Mouse (Mus musculus) spleen, adult 12 weeks (tissue): Measurements from ENCODE around the gene P2rx3.
A peak's percentile ranks its signal among the peaks of the same experiment; 100 is the strongest.

Experiments used
- DNase-seq: peaks from one replicate; pipeline ENCODE4 v3.0.0; 2022; ENCODE audit warnings: low spot score

Gene P2rx3

GRCm38 (mm10) chr2:85037047-85038026 lies at the start of gene P2rx3, which contains the start of gene Ssrp1:
TSS of gene P2rx3 (minus strand) at chr2:85037462.
TSS of gene Ssrp1 (plus strand) at chr2:85037234.
- DNase-seq = peak; percentile 85

- no peak for DNase-seq
Observed at GRCm38 (mm10) chr2:85073751-85074150, 36.5 kb upstream of the P2rx3 start.

- no peak for DNase-seq
Observed at GRCm38 (mm10) chr2:85071921-85072320, 34.7 kb upstream of the P2rx3 start.

DNA sequence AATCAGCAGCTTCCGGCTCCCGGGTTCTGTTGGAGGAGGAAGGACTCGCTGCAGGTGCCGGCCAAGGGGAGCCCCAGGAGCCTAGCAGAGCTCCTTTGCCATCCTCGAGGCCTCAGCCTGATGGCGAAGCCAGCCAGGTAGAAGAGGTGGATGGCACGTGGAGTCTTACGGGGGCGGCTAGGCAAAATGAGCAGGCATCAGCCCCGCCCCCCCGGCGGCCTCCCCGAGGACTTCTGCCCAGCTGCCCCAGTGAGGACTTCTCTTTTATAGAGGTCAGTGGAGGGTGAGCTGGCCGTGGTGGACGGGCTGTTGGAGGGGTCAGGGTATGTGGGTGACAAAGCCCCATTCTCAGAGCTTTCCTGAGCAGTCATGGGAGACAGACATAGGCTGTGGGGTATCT lies 32.8 kb upstream of the P2rx3 start:
- DNase-seq = no peak

- no peak for DNase-seq
Observed at GRCm38 (mm10) chr2:85068626-85069025, 31.4 kb upstream of the P2rx3 start.

DNA sequence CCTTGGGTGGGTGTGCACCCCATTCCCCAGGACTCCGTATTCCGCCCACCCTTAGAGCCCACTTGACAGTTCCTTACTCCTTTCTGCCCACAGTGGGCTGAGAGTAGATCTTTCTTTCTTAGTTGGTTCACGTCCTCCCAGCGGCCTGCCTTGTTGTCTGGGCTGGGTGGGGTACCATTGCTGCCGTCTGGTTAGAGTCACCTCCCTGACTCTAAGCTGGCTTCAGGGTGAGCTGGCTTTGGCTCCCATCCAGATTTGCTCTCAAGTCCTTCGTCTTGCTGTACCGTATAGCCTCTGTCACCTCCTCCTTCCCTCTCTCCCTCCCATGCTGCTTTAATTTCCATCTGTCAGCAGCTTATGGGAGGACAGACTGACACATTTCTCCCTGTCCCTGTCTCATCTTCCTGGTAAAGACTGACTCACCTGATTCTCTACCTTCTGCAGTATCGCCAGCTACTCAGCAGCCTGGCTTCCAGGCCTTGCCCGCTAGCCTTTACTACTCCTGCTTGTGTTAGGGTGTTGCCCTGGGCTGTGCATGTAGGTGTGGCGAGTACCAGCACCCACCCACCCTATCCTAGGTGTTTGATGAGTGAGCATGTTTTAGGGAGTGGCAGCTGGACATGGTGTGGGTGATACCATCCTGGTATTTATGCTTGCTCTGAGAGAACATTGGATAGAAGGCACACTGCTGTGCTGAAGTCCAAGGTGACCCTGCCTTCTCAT lies 30.8 kb upstream of the P2rx3 start:
- no peak for DNase-seq

DNA sequence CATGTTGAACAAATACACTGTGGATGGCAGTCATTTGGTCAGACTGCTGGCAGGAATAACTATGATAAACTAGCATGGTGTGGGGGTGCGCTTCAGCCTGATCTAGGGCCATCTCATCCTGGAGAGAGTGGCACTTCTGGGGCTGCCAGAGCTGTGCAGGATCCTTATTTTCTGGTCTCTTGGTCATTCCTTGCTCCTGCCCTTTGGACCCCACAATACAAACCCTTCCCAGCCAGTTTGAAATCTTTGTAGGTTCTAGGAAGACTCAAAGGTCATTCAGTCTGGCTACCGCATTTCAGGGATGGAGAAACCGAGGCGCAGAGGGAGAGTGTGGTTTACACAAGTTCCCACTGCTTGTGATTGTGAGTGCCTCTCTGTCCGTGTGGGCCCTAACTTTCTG lies 29.7 kb upstream of the P2rx3 start:
- DNase-seq = no peak

GRCm38 (mm10) chr2:85065141-85065875 lies 28.0 kb upstream of the P2rx3 start:
- DNase-seq = no peak

DNA sequence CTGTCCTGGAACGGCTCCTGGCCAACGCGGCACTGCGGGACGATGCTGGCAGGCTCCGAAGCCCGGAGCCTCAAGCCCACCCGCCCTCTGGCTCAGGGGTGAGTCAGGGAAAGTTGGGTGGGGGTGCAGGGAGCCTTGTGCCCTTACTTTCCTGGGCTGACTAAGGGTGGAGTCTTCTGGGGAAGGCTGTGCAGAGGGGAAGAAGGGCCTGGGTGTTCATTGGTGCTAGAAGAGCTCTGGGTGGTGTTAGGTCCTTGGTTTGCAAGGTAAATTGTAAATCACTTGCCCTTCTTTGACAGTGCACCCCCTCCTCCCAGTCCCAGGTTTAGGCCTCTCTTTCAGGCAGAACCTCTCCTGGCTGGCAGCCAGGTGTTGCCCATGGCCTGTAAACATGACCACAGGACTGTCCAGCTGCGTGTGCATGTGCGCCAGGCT lies 23.9 kb upstream of the P2rx3 start:
- no peak for DNase-seq

DNA sequence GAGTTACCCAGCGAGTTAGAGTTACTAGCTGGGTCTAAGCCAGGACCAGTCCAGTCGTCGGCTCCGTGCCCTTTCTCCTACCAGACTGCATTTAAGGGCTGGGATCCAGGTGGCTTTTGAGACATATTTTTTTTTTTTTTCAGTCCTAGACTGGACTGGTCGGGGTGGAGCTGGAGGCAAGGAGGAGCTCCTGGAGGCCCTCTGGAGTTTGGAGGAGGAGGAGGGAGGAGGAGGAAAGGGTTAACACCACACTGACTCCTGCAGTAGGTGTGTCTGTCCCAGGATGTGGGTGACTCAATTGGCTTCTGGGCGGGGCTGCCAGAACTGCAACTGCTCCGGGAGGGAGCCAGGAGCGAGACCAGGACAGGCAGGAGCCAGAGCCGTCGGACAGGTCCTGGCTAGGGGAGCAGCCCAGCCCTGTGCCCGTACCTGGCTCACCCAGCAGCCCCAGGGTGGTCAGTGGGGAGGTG lies 23.4 kb upstream of the P2rx3 start:
- no peak for DNase-seq

GRCm38 (mm10) chr2:85059677-85060076 lies 22.4 kb upstream of the P2rx3 start:
- no peak for DNase-seq

- no peak for DNase-seq
Observed at GRCm38 (mm10) chr2:85056711-85057110, 19.4 kb upstream of the P2rx3 start.

DNA sequence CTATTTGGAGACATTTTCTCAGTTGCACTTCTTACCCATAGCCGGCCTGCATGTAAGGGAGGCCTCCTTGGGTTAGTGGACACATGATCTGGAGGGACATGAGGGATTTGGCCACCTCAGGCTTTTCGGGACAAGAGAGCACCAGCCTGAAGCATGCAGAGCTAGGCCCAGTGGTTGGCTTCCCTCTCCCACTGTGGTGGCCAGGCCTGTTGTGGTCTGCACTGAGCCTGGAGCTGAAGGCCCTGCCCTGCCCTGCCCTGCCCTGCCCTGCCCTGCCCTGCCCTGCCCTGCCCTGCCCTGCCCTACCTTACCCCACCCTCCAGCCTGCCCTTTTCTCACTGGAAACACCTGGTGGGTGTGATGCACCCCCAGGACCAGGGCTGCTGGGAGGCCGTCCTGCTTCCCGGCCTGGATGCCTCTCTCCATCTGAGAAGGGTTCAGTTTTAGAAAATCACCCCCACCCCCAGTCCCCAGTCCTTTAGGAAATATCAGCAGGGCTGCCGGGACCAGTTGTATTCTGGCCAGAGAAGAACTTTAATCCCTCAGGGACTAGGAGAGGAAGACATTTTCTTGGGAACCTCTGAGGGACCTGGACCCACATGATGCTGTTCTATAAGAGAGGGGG lies 16.0 kb upstream of the P2rx3 start:
- DNase-seq = no peak

- DNase-seq = no peak
Observed at GRCm38 (mm10) chr2:85050746-85051145, 13.5 kb upstream of the P2rx3 start.

DNA sequence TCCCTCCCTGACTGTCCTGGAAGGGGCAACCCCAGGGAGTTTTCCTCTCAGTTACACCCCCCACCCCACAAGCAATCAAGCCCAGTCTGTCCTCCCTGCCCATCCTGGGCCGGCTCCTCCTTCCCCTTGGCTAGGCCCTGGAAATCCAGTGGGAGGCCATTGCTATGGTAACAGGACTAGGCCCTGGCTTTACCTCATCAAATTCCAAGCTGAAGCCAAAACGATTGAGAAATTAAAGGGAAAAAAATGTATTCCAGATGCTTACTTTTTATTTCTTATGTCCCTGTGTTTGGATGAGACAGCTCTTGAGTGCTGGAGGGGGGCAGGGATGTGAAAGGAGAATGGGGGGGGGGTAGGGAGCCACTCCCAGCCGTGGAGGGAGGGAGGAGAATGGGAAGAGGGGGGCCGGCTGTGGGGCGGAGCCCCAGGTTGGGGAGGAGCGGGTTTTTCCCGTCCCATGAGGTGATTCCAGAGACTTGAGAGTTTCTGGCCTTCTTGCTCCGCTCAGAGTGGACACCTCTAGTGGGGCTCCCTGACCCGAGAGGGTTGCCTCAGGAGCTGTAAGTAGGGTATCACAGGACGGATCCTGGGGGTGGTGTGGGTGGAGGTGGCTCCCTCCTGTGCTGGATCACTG lies 12.9 kb upstream of the P2rx3 start:
- DNase-seq = no peak

DNA sequence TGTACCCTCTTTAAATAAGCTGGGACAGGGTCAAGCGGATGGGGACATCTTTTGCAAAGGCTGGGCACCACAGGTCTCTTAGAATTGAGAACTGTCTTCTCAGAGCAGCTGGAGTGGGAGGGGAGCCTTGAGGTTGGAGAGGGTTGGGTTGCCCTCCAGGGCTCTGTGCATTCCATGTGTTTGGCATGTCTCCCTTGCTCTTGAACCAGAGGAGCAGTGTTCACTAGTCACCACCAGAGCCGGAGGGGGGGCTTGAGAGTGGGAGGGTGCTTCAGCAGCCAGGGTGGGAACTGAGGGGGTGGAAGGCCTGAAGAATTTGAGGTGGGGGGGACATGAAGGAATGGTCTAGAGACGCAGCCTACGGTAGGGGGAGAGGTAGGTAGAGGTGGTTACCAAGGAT lies 12.0 kb upstream of the P2rx3 start:
- no peak for DNase-seq

DNA sequence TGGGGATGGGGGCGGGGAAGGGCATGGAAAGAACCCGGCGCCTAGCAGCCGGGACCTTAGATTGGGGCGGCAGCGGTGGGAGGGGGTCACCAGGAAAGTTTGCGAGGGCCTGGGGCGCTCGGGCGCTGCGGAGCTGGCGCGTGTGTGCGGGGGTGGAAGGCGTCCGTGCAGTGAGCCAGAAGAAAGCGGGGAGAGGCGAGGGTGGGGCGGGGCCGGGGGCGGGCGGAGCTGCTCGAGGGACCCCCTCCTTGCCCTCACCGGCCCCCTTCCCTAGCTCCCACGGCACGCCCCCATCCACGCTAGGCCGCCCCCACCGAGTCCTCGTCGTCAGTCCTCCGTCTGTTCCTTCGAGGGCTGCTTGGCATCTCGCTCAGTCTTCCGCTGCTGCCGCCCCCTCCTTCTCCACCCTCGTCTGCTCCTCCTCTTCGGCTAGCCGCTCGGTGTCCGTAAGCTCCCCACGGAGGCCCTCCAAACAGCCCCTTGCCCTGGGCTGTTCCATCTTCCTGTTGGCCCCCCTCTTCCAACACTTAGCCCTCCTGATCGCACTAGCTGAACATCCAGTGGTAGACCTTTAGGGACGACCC lies 11.0 kb upstream of the P2rx3 start:
- DNase-seq = peak; percentile 30

GRCm38 (mm10) chr2:85047596-85048167 lies 10.4 kb upstream of the P2rx3 start, which contains the start of gene Tnks1bp1:
TSS of gene Tnks1bp1 (plus strand) at chr2:85048022.
- peak; percentile 94 for DNase-seq

- no peak for DNase-seq
Observed at GRCm38 (mm10) chr2:85047081-85047480, 9.8 kb upstream of the P2rx3 start.

GRCm38 (mm10) chr2:85046222-85046621 lies 9.0 kb upstream of the P2rx3 start:
- DNase-seq = no peak
